In the genomic region with DNA sequence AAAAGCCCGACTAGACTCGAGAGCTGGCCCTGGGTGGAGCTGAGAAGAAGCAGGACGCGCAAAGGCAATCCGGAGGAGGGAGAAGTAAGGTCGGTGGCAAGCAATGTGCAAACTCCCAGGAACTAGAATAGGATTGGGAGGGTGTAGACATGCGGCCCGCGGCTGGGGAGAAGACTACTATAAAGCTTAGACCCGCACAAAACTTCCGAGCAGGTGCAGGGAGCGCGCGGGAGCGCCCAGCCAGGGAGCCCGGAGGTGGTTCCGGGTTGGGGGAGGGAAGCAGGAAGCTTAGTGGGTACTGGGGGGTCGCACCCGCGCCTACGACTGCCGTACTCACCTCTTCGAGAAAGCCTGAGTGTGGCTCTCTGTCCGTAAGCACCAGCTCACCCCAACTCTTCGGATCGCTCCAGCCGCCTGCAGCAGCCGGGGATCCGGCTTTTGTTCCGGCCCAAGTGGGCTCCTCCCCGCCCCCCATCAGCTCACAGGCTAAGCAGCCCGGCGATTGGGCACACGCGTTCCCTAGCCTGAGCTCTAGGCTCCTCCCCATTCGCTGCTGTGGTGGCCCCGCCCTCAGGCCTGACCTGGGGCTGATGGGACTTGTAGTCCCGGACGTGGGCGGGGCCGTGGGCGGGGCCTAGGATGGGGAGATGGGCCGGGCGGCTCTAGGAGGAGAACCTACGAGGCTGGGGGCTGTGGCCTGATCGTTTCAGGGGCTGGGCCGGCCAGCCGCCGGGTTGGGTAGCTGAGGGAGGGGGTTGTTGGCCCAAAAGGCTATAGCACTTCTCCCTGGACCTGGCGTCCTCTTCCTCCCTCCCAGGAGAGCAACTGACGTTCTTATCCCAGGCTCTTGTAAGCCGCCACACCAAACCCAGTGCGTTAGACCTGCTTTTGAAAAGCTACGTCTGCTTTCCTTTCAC, we compare ENCODE assay signal across 7 mouse cellular contexts. TPM values are rescaled to one million over a fixed set of nuclear protein-coding genes. Genes with fewer than 3 reads are reported as not detected.
DNase-seq lines count a peak whose midpoint lies in the region; ATAC-seq lines count a peak whose summit lies in the region.

Gene Acly (minus strand): TSS at position 543 of the 917 bp plus-strand sequence.

- H3K9ac ChIP-seq in embryonic facial prominence, embryonic 11.5 days (replicated peaks; ENCODE audit: low read length), result peak within 1 kb of the TSS; percentile 84
- peak within 1 kb of the TSS; percentile 90 for H3K9ac ChIP-seq in midbrain, embryonic 13.5 days (replicated peaks)

- 0% methylated on average over 49 of the region's 54 CpGs for WGBS in embryonic facial prominence, embryonic 11.5 days
- WGBS in limb, embryonic 10.5 days, result under 1% methylated on average over 54 of the region's 54 CpGs
- WGBS in midbrain, embryonic 13.5 days, result under 1% methylated on average over 52 of the region's 54 CpGs

- H3K9me3 ChIP-seq in embryonic facial prominence, embryonic 11.5 days (replicated peaks; ENCODE audit: control insufficient read depth, low read length), result no peaks in the 10 kb centered on the region
- H3K9me3 ChIP-seq in limb, embryonic 10.5 days (replicated peaks), result no peaks in the 10 kb centered on the region
- H3K9me3 ChIP-seq in midbrain, embryonic 13.5 days, result no peaks in the 10 kb centered on the region

- peak; percentile 100 for DNase-seq in adrenal gland, postnatal 14 days
- peak; percentile 100 for DNase-seq in embryonic facial prominence, embryonic 11.5 days (ENCODE audit: low spot score)
- peak; percentile 99 for DNase-seq in kidney, adult 11 months
- peak; percentile 100 for DNase-seq in limb, embryonic 10.5 days (ENCODE audit: low spot score)
- peak; percentile 95 for DNase-seq in spleen, adult 12 weeks (ENCODE audit: low spot score)

- H3K4me3 ChIP-seq in embryonic facial prominence, embryonic 11.5 days (ENCODE audit: low read depth, low read length), result peak within 1 kb of the TSS; percentile 89
- H3K4me3 ChIP-seq in limb, embryonic 10.5 days, result peak within 1 kb of the TSS; percentile 82
- peak within 1 kb of the TSS; percentile 94 for H3K4me3 ChIP-seq in midbrain, embryonic 13.5 days (replicated peaks)

- peaks cover 5% of the 10 kb centered on the region; the same call in 1 of the 2 replicates for H3K4me1 ChIP-seq in embryonic facial prominence, embryonic 11.5 days (ENCODE audit: control insufficient read depth, insufficient read depth, low read length)
- H3K4me1 ChIP-seq in limb, embryonic 10.5 days, result peaks cover 38% of the 10 kb centered on the region
- H3K4me1 ChIP-seq in midbrain, embryonic 13.5 days (replicated peaks), result peaks cover 38% of the 10 kb centered on the region

- peak within 1 kb of the TSS; percentile 82 for H3K27ac ChIP-seq in embryonic facial prominence, embryonic 11.5 days (replicated peaks; ENCODE audit: low read depth, low read length)
- H3K27ac ChIP-seq in limb, embryonic 10.5 days, result peak within 1 kb of the TSS; percentile 97
- peak within 1 kb of the TSS; percentile 92 for H3K27ac ChIP-seq in midbrain, embryonic 13.5 days

- H3K4me2 ChIP-seq in embryonic facial prominence, embryonic 11.5 days (ENCODE audit: low read depth, low read length), result peak within 1 kb of the TSS; percentile 89
- peak within 1 kb of the TSS; percentile 89 for H3K4me2 ChIP-seq in midbrain, embryonic 13.5 days (replicated peaks)

- ATAC-seq in embryonic facial prominence, embryonic 11.5 days (replicated peaks; ENCODE audit: insufficient number of reproducible peaks, low FRiP score, low TSS enrichment, low read depth), result peak; percentile 94
- ATAC-seq in granulocyte monocyte progenitor cell, adult 5-6 weeks (replicated peaks; ENCODE audit: poor library complexity, severe bottlenecking), result peak; percentile 90
- ATAC-seq in midbrain, embryonic 13.5 days, result peak; percentile 98

- H3K27me3 ChIP-seq in embryonic facial prominence, embryonic 11.5 days (ENCODE audit: control insufficient read depth, insufficient read depth, low read length), result no peaks in the 10 kb centered on the region
- H3K27me3 ChIP-seq in limb, embryonic 10.5 days (ENCODE audit: low read depth, poor library complexity, severe bottlenecking), result no peaks in the 10 kb centered on the region
- no peaks in the 10 kb centered on the region for H3K27me3 ChIP-seq in midbrain, embryonic 13.5 days

- peaks cover 7% of the 10 kb centered on the region for H3K36me3 ChIP-seq in embryonic facial prominence, embryonic 11.5 days (replicated peaks; ENCODE audit: control insufficient read depth, insufficient read depth, low read depth, low read length)
- H3K36me3 ChIP-seq in limb, embryonic 10.5 days, result peaks cover 28% of the 10 kb centered on the region
- H3K36me3 ChIP-seq in midbrain, embryonic 13.5 days, result peaks cover 18% of the 10 kb centered on the region

RNA-seq across cellular contexts. Expression of gene Acly, which starts in this region (rescaled TPM):
- 805 and 809 TPM in 2 replicates for total RNA-seq in adrenal gland, postnatal 14 days (2021)
- polyA plus RNA-seq in embryonic facial prominence, embryonic 11.5 days (2014; fragmentation: Nextera tagmentation; extraction: Ambion mirVana), result 200 and 210 TPM in 2 replicates
- 93.5 and 98.0 TPM in 2 replicates for total RNA-seq in granulocyte monocyte progenitor cell, adult 5-6 weeks (2014; fragmentation: Nextera tagmentation)
- total RNA-seq in granulocyte monocyte progenitor cell, adult 5-6 weeks (2017), result 101 and 107 TPM in 2 replicates
- polyA plus RNA-seq in limb, embryonic 10.5 days (2016; fragmentation: Nextera tagmentation; extraction: Ambion mirVana), result 260 and 263 TPM in 2 replicates
- polyA plus RNA-seq in midbrain, embryonic 13.5 days (2015; fragmentation: Nextera tagmentation; extraction: Ambion mirVana), result 272 and 273 TPM in 2 replicates

Comparison
In these comparisons a context has a peak if more than half of its experiments do, and no peak if none do; other contexts are left out.
1. Peak in every context shown above with its lines: DNase-seq, ATAC-seq, H3K4me3 ChIP-seq and H3K27ac ChIP-seq.